Mouse (Mus musculus) brown adipose tissue, adult 24 weeks (tissue): Measurements from ENCODE around the gene Scn2b. TPM values are rescaled to one million over a fixed set of nuclear protein-coding genes. Genes with fewer than 3 reads are reported as not detected.
A peak's percentile ranks its signal among the peaks of the same experiment; 100 is the strongest.

Experiments used
- H3K27ac ChIP-seq: fragments of 200-500 bp; replicated peaks from 2 replicates; pipeline ENCODE4 v1.5.1; 2012; ENCODE audit warnings: low read depth, mild to moderate bottlenecking, low read length
- H3K4me1 ChIP-seq: fragments of 200-500 bp; 2 replicates; pipeline ENCODE4 v1.6.1; 2012; ENCODE audit warnings: low read length, mixed read lengths; ENCODE audit not compliant: control insufficient read depth, insufficient read depth, insufficient read length
- H3K4me3 ChIP-seq: fragments of 200-500 bp; 2 replicates; pipeline ENCODE4 v1.5.1; 2012; ENCODE audit warnings: low read depth, mild to moderate bottlenecking, low read length, moderate library complexity; ENCODE audit not compliant: insufficient read depth
- polyA plus RNA-seq: library from polyadenylated mRNA; stranded (reverse); fragments of >200 nt; gene quantifications from 2 replicates; pipeline ENCODE4 v1.2.4, GENCODE M21; 2012; ENCODE audit not compliant: missing spikeins, insufficient read depth, insufficient read length

Gene Scn2b
- polyA plus RNA-seq, 1 experiment, result not detected

DNA sequence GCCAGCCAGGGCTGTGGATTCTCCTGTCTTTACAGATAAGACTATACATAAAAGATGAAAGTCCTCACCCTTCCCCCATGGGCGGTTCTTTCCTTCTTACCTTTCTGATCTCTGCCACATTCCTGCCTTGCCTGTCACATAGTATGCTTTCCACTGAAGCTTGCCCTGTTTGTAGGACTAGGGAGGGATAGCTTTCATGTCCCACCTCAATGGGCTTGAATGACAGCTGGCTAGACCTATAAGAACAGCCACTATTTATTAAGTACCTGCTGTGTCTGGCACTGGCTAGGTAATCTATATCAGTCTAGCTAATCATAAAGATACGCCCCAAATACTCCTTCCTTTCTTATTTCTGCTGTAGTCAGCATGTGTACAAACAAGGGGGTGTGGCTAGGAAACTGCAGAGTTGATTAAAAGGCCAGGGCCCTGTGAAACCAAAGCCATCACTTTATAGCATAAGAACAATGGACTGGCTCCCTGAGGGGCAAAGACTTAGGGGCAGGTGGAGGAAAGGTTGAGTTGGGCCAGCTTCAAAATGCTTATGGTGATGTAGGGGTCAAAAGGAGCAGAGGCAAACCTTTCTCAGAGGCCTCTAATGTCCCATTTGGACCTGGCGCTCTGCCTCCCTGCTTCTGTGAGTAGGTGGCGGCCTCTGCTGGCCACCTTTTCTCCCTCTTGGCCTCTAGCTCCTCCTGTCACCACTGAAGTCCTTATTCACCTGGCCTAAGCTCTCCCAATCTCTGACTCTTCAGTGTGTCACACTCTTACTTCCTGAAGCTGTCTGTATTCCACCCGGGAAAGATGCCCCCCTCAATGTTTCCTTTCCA, 16.1 kb downstream of the Scn2b start:
- Histone ChIP-seq H3K4me3 (no peak overlapping the region), H3K27ac (no peak overlapping the region)

DNA sequence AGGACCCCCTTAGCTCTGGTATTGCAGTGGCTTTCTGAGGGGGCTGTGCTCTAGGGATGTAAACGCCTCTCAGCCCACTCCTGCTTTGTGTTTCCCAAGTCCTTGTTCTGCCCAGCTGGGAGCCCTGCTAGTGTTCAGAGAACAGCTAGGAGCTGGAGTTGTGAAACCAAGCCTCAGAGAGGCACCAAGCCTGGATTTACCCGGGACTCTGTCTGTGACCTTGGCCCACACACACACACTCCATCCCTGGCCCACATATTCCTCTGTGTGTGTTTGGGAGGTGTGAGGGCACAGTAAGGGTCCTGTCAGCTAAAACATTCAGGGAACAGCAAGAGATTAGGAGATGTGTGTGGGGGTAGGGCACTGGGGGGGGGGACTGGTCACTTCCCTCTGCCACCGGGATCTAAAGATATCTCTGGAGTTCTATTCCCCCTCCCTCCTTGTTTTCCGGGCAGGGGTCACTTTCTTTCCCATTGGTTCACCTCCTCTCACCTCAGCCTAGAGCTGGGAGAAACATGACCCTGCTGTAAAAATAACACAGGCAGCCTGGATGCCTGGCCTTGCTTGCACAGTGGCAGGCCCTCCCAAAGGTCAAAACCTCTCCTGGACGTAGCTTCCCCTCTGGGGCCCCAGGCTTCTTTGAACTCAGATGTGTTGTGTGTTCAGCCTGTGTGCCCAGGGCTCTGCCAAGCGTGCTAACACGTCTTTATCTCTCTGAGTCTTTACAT, 19.0 kb downstream of the Scn2b start:
- Histone ChIP-seq H3K4me3 (no peak overlapping the region), H3K27ac (no peak overlapping the region), H3K4me1 (no peaks in the 10 kb centered on the region)

More for the DNA sequence above, 16.1 kb downstream of the Scn2b start:
- H3K4me1 ChIP-seq, result no peaks in the 10 kb centered on the region

DNA sequence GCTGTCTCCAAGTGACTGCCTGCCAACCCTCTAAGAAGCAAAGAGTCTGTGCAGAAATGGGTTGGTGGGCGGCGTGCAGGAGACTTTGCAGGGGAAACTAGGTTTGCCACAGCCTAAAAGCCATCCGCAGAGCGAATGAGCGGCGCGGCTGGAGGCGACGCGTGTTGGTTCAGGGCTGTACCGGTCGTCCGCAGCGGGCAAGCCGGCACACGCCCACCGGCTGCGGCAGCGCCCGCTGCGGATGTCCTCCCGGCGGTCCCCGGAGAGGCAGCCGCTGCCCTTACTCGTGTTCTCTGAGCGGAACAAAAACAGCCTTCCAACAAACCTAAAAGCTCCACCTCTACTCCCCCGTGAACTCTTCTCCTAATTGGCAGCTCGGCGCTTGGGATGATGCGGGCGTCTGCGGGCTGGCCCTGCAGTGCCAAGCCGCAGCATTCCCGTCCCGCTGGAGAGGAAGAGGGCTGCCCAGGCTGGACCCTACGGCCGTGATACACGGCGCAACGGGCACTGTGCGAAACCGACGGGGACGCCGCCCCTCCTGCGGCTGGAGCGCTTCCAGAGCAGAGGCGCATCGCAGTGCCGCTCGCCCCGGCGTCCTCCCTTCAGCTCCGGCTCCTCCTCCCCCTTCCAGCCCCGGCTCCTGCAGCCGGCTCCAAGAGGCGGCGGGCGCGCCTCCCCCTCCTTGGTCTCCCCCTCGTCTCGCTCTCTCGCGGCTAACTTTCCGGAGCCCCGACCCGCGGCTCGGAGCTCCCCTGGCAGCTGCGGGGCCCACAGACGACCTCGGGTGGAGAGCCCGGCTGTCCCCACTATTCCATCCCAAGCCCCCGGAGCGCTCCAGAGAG, 20.8 kb downstream of the Scn2b start, which contains the start of gene Scn4b:
TSS of gene Scn4b (plus strand) at position 205 of the 842 bp plus-strand sequence.
- H3K4me3 ChIP-seq, result peak within 1 kb of the TSS; percentile 40
- H3K27ac ChIP-seq, result no peak within 1 kb of the TSS
- H3K4me1 ChIP-seq, result no peaks in the 10 kb centered on the region

DNA sequence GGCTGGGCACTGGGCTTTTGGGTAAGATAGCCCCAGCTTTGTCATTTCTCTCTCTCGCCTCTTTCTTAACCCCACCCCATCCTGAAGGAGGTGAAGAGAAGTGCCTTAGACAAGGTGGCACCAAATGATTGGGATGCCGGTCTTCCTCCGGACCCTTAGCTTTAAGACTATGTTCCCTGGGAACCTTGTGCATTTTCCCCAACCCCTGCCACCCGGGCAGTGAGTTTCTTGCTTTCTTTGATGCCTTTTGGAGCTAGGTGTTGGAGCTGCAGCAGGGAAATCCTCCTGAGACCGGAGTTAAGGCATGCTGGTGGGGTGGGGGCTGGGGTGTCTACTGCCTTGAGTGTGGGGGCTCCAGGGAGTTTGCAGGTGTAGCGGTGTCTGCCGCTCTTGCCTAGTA, 21.5 kb downstream of the Scn2b start:
- Histone ChIP-seq H3K27ac (no peak overlapping the region), H3K4me1 (no peaks in the 10 kb centered on the region), H3K4me3 (peak overlapping the region; percentile 40; the same call in 1 of the 2 replicates)

DNA sequence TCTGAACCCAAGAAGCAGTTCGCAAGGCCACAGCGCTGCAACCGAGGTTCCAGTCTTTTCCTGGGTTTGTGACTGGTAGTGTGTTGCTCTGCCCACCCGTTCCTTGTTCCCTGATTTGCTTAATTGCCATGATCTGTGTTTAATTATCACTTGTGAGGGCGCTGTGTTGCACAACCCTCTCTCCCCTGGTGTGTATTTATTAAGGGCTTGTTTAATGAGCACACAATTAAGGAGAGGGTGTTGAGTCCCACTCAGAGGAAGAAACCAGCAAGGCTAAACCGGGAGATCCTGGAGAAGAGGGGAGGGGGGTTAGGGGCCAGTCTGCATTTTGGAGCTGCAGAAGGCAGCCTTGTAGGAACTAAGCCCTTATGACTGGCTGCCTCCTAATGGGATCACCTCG, 23.4 kb downstream of the Scn2b start:
- Histone ChIP-seq H3K4me3 (no peak overlapping the region), H3K27ac (no peak overlapping the region), H3K4me1 (no peaks in the 10 kb centered on the region)

DNA sequence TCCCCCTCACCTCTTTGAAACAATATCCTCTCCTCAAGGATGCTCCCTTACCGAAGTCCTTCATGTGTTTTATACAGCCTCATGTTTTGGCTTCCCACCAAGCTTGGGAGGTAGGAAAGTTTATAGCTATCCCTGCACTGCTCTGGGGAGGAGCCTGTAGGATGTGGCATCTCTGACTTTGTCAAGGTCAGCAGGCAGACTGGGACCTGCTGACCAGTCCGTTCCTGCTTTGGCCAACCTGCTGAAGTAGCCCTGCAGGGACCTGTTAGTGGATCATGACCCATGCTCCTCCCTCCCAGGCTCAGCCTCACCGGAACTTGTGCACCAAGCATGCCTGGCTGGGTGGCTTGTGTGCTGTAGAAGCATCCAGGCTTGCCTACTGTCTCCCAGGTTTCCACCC, 25.1 kb downstream of the Scn2b start:
- H3K4me3 ChIP-seq, result no peak overlapping the region
- H3K27ac ChIP-seq, result no peak overlapping the region
- no peaks in the 10 kb centered on the region for H3K4me1 ChIP-seq

DNA sequence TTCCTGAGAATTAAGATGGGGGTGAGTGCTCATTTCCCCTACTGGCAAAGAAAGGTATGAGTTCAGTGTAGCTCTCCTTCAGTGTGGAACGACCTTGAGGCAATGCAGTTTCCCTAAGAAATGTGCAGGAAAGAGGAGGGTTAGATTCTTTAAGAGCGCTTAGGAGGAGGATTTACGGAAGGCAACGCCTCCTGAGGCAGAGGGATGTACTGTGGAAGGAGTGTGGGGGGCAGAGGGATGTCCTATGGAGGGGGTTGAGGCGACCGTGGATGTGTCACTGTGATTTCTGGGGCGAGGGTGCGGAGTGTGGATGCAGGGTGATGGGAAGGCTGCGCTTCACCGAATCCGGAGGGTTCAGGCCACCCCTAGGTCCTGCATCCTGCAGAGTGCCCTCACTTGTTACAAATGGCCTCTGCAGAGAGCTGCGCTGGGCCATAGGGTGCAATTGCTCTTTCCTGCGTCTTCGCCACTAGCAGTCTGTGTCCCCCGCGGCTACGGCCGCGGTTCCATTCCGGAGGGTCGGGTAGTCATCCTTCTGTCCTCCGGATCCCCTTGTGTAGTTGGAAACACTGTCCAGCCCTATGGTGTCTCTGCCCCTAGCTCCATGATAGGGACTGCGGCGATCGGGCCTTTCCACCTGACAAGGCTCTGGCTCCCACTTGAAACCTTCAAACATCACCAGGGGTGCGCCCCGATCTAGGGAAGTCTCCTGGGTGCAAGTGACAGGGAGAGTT, 28.1 kb downstream of the Scn2b start:
- Histone ChIP-seq H3K4me1 (no peaks in the 10 kb centered on the region), H3K27ac (no peak overlapping the region), H3K4me3 (peak overlapping the region; percentile 8; the same call in 1 of the 2 replicates)

DNA sequence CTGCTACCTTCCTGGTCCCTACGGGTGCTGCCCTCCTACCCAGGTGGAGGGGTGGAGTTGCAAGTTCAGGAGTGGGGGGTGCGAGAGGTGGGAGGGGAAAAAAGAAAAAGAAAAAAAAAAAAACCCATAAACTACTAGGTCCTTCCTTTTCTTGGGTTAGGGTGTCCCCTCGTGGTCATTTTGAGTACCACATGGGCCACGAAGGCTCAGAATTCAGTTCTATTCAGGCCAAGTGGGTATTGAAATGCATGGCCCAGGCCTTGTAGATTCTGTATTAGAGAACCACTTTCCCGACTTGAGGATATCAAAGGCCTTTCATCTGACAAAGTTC, 28.6 kb downstream of the Scn2b start:
- no peaks in the 10 kb centered on the region for H3K4me1 ChIP-seq
- H3K4me3 ChIP-seq, result peak overlapping the region; percentile 8; the same call in 1 of the 2 replicates
- H3K27ac ChIP-seq, result no peak overlapping the region

DNA sequence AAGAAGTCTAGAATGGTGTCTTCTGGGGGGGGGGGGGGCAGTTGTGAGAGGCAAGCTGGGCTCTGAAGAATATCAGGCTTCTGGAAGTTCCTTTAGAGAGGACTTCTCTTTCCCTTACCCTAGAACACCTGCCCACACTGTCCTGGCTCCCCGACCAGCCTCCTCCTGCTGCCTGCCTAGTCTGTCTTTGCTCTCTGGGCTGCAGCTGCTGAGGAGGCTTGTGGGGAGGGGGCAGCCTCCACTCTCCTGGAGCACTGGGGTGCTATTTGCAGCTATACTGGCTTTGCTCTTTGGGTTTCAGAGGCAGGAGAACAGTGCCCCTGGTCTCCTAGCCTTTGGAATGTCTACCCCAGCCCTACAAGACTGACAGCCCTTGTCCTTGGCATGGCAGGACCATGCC, 33.4 kb downstream of the Scn2b start:
- Histone ChIP-seq H3K4me1 (no peaks in the 10 kb centered on the region), H3K27ac (no peak overlapping the region), H3K4me3 (no peak overlapping the region)

DNA sequence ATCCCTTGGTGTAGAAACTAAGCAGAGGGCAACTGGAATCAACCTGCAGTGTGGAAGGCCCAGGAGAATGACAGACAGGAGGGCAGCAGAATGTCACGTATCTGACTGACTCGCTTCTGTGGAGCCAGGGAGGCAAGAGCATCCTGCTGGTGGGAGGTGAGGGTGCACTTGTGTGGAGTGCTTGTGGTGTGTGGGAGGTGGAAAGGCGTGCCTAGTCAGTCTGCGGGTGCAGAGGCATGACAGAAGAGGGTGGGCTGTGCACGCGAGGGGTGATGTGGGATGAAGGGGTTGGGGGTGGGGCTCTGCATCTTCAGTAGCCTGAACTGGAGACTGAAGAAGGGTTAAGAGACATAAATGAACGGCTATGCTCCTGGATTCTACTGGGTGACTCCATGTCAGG, 35.8 kb downstream of the Scn2b start:
- Histone ChIP-seq H3K4me3 (no peak overlapping the region), H3K27ac (no peak overlapping the region), H3K4me1 (no peaks in the 10 kb centered on the region)

DNA sequence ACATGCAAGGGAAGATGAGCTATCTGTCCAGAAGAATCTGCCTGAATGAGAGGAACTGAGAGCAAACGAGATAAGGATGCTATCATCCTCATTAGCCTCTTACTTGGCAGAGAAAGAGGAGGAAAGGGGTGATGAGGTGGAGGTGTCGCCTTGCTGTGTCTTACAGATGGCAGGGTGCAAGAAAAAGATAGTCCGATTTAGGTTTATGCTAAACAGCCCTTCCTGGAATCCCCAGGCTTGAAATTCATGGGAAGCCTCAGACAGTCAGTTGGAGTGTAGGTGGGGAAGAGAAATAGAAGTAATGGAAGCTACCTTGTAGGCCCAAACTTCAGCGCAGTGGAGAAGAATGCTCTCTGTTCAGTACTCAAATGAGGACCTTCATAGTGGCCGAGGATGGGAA, 50.3 kb downstream of the Scn2b start:
- H3K4me1 ChIP-seq, result no peaks in the 10 kb centered on the region
- no peak overlapping the region for H3K27ac ChIP-seq
- no peak overlapping the region for H3K4me3 ChIP-seq

DNA sequence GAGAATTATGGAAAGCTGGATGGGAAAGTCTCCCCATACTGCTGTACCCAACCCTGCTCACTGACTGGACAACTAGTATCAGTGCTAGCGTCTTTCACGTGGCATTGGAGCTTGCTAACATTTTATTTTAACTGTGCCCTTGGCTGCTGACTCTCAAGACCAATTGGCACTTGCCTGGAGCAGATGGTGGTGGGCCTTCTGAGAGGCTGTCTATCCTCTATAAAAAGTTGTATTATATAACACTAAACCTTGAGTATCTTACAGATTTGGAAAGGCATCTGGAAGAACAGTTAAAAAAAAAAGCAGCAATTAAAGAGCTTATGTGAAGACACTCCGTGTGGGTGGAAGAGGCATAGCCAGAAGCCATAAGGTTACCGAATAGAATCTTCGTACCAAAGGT, 52.6 kb downstream of the Scn2b start:
- Histone ChIP-seq H3K27ac (no peak overlapping the region), H3K4me1 (no peaks in the 10 kb centered on the region), H3K4me3 (no peak overlapping the region)

DNA sequence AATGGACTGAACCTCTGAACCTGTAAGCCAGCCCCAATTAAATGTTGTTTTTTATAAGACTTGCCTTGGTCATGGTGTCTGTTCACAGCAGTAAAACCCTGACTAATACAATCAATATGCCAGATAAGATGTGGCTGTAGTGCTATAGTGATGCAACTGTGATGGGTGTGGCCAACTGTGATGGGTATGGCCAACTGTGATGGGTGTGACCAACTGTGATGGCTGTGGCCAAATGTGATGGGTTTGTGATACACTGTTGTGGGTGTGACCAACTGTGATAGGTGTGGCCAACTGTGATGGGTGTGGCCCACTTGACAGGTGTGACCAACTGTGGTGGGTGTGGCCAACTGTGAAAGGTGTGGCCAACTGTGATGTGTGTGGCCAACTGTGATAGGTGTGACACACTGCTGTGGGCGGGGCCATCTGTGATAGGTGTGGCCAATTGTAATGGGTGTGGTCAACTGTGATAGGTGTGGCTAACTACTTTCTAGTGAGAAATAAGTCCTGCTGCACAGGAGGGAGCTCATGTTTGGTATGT, 53.6 kb downstream of the Scn2b start:
- Histone ChIP-seq H3K4me3 (no peak overlapping the region), H3K27ac (no peak overlapping the region), H3K4me1 (no peaks in the 10 kb centered on the region)

DNA sequence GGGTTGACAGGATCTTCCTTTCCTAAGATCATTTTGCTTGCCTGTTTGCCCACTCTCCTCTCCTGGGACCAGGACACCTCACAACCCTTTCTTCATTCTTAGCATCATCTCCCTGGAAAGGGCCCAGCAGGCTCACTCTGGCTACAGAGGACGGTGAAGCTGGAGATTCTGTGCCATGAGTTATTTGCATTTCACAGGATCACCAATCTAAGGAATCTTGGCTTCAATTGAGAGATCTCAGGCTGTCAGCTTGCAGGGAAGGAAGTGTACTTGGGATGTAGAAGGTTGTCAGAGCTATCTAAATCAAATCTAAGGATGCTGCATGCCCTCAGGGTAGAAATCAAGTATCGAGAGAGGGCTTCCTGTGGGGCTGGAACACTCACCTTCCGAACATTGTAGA, 55.9 kb downstream of the Scn2b start:
- no peak overlapping the region for H3K4me3 ChIP-seq
- H3K4me1 ChIP-seq, result no peaks in the 10 kb centered on the region
- no peak overlapping the region for H3K27ac ChIP-seq
